Mouse (Mus musculus) liver, adult 2 months (tissue): Measurements from ENCODE around the gene Smoc1. TPM values are rescaled to one million over a fixed set of nuclear protein-coding genes. Genes with fewer than 3 reads are reported as not detected.

Experiments used
- DNase-seq: peaks from one replicate; pipeline ENCODE4 v3.0.0-alpha.2; 2011; ENCODE audit warnings: low read depth, low spot score; ENCODE audit errors: extremely low read depth
- H3K27ac ChIP-seq: fragments of 200-500 bp; replicated peaks from 2 replicates; pipeline ENCODE4 v1.5.1; 2012; ENCODE audit warnings: low read depth, mild to moderate bottlenecking, control low read depth, inconsistent platforms, low read length; ENCODE audit not compliant: insufficient read depth
- H3K27me3 ChIP-seq: fragments of 200-500 bp; 2 replicates; pipeline ENCODE4 v1.6.1; 2012; ENCODE audit warnings: mild to moderate bottlenecking, moderate library complexity, low read length, inconsistent platforms; ENCODE audit not compliant: control insufficient read depth, insufficient read depth
- H3K36me3 ChIP-seq: fragments of 200-500 bp; 2 replicates; pipeline ENCODE4 v1.6.1; 2012; ENCODE audit warnings: low read length, inconsistent platforms; ENCODE audit not compliant: control insufficient read depth, insufficient read depth
- H3K4me1 ChIP-seq: fragments of 200-500 bp; 2 replicates; pipeline ENCODE4 v1.6.1; 2011; ENCODE audit warnings: low read length; ENCODE audit not compliant: control insufficient read depth, insufficient read depth
- H3K4me3 ChIP-seq: fragments of 200-500 bp; 2 replicates; pipeline ENCODE4 v1.5.1; 2011; ENCODE audit warnings: low read depth, mild to moderate bottlenecking, control low read depth, low read length, moderate library complexity; ENCODE audit not compliant: insufficient read depth
- H3K79me2 ChIP-seq: fragments of 200-500 bp; 2 replicates; pipeline ENCODE4 v1.6.1; 2012; ENCODE audit warnings: inconsistent platforms, mild to moderate bottlenecking, low read length, moderate library complexity; ENCODE audit not compliant: control insufficient read depth, insufficient read depth
- H3K9ac ChIP-seq: fragments of 200-500 bp; 2 replicates; pipeline ENCODE4 v1.6.1; 2012; ENCODE audit warnings: low read depth, mild to moderate bottlenecking, control low read depth, inconsistent platforms, low read length
- CTCF ChIP-seq: fragments of 200-500 bp; IDR thresholded peaks from 2 replicates; pipeline ENCODE4 v1.5.1; 2011; ENCODE audit warnings: low read depth, low read length, control low read depth
- POLR2A ChIP-seq: fragments of 200-500 bp; IDR thresholded peaks from 2 replicates; pipeline ENCODE4 v1.6.1; 2011; ENCODE audit warnings: low read length, control low read depth; ENCODE audit not compliant: insufficient read depth; ENCODE audit errors: extremely low read depth
- WGBS: fragments of 180-500 bp; shearing (Covaris S2); methylation state at CpG from one replicate; pipeline ENCODE4 v1.1.7; 2018; 5-methylcytosine and 5-hydroxymethylcytosine counted together
- polyA plus RNA-seq: library from polyadenylated mRNA; depleted of rRNA; stranded (reverse); fragments of >200 nt; gene quantifications from 2 replicates; pipeline ENCODE4 v1.2.3, GENCODE M21; 2012
- total RNA-seq: library from RNA; depleted of rRNA; stranded (reverse); fragments of >200 nt; gene quantifications from 2 replicates; pipeline ENCODE4 v1.2.3, GENCODE M21; 2014

The Smoc1 gene
- total and polyA plus RNA-seq, 2 experiments, result 28.3 to 50.7 TPM

DNA sequence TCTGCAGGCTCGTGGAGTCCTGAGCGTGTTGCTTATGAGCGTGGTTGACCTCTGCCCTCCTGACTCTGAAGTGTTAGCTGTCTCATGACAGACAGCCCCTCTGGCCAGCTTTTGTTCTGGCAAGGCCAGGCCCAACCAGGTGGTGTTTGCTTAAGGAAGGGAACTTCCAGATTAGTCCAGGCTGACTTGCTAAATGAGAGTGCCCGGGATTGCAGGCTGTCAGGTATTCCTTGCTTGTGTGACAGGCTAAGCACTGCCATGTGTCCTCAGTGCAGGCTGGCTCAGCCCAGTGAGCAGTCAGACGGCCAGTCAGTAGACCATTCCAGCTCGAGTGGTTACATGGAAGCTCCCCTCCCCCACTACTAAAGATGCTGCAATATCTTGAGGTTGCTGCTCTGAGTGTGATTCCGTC is 82.0 kb downstream of the Smoc1 start:
- peak; percentile 97 for DNase-seq
- peaks cover 5% of the 10 kb centered on the region; the same call in 1 of the 2 replicates for H3K79me2 ChIP-seq
- peaks cover 9% of the 10 kb centered on the region; the same call in 1 of the 2 replicates for H3K36me3 ChIP-seq
- WGBS, result 21% methylated on average over 7 of the region's 7 CpGs
- TF ChIP-seq POLR2A (no peak), CTCF (no peak)
- no peak overlapping the region for H3K9ac ChIP-seq
- no peak overlapping the region for H3K4me3 ChIP-seq
- no peaks in the 10 kb centered on the region for H3K27me3 ChIP-seq
- peaks cover 18% of the 10 kb centered on the region for H3K4me1 ChIP-seq
- peak overlapping the region; percentile 62 for H3K27ac ChIP-seq

DNA sequence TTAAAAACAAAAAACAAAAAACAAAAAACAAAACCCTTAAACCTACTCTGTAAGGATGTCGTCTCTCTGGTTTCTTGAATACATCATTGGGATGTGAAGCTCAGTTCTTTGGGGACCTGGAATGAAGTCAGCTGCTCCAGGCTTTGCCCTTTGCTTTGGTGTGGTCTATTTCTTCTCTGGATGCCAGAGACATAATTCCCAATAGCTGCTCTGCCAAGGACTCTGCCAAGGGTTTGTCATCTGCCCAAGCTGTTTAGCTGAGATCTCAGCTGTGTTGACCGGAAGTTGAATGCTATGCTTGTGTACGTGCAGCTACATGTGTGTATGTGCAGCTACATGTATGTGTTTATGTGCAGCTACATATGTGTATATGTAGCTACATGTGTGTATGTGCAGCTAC is 83.4 kb downstream of the Smoc1 start:
- 92% methylated on average over 3 of the region's 3 CpGs for WGBS
- Histone ChIP-seq H3K4me1 (peaks cover 18% of the 10 kb centered on the region), H3K27me3 (no peaks in the 10 kb centered on the region), H3K36me3 (peaks cover 9% of the 10 kb centered on the region; the same call in 1 of the 2 replicates), H3K79me2 (peaks cover 8% of the 10 kb centered on the region; the same call in 1 of the 2 replicates), H3K9ac (no peak overlapping the region), H3K27ac (no peak overlapping the region), H3K4me3 (no peak overlapping the region)
- no peak for TF ChIP-seq CTCF
- no peak for TF ChIP-seq POLR2A
- no peak for DNase-seq

DNA sequence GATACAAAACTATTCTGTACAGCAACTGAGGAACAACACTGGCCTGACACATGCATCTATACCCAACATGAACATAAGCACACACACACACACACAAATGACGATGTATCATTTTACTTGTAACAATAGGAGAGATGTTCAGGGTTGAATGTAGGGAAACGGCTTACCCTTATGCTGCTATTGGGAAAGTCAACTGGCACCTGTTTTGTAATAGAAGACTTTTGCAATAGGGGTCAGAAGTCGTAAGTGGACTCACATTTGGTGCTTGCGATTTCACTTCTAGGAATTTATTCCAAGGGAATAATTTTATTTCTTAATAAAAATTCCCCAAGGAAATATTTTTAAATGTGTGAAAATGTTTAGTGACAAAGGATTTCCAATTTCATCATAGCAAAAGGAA is 85.7 kb downstream of the Smoc1 start:
- Histone ChIP-seq H3K4me3 (no peak overlapping the region), H3K27me3 (no peaks in the 10 kb centered on the region), H3K79me2 (peaks cover 8% of the 10 kb centered on the region; the same call in 1 of the 2 replicates), H3K36me3 (peaks cover 3% of the 10 kb centered on the region; the same call in 1 of the 2 replicates), H3K4me1 (peaks cover 17% of the 10 kb centered on the region), H3K9ac (no peak overlapping the region), H3K27ac (no peak overlapping the region)
- no peak for TF ChIP-seq POLR2A
- no peak for TF ChIP-seq CTCF
- DNase-seq, result peak; percentile 89
- WGBS, result 38% methylated on average over 4 of the region's 4 CpGs

- no peak overlapping the region for H3K27ac ChIP-seq
- peaks cover 4% of the 10 kb centered on the region for H3K36me3 ChIP-seq
- no peak for DNase-seq
- TF ChIP-seq CTCF (no peak), POLR2A (no peak)
- H3K4me3 ChIP-seq, result no peak overlapping the region
- no peaks in the 10 kb centered on the region for H3K4me1 ChIP-seq
- no peaks in the 10 kb centered on the region; the same call in 1 of the 2 replicates for H3K79me2 ChIP-seq
- H3K9ac ChIP-seq, result no peak overlapping the region
- H3K27me3 ChIP-seq, result no peaks in the 10 kb centered on the region
Measured at GRCm38 (mm10) chr12:81120301-81120700, 93.7 kb downstream of the Smoc1 start.

DNA sequence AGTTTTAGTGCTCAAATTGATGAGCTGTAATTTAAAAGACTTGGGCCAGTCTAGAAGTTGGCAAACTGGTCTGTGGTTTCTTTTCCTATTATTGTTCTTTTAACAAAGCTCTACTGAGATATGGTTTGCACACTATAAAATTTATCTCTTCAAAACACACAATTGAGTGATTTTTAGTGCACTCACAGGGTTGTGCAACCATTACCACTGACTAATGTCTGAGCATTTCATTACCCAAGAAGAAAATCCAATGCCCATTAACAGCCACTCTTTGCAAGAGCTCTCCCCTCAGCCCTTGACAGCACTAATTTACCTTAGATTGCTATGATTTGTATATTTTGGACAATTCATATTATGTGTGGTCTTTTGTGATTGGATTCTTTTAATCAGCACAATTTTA is 97.2 kb downstream of the Smoc1 start:
- DNase-seq, result no peak
- TF ChIP-seq CTCF (no peak), POLR2A (no peak)
- Histone ChIP-seq H3K36me3 (peaks cover 2% of the 10 kb centered on the region), H3K79me2 (peaks cover 2% of the 10 kb centered on the region; the same call in 1 of the 2 replicates), H3K4me1 (no peaks in the 10 kb centered on the region), H3K27me3 (no peaks in the 10 kb centered on the region), H3K27ac (no peak overlapping the region), H3K9ac (no peak overlapping the region), H3K4me3 (no peak overlapping the region)

DNA sequence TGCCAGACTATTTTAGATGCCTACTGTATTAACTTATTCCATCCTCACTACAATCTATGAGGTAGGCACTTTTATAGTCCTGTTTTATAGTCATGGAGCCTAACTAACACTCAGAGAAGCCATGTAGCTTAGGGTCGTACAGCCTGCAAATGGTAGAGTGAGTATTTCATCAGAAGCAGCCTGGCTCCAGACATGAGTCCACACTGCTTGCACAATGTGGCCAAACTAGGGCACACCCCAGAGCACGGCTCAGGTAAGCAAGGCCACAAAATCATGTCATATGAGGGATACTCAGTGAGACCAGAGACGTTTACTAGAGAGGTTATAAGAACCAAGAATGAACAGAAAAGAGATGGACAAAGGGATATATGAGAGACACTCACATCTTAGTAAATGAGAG is 100.2 kb downstream of the Smoc1 start:
- TF ChIP-seq CTCF (no peak), POLR2A (no peak)
- Histone ChIP-seq H3K79me2 (peaks cover 2% of the 10 kb centered on the region; the same call in 1 of the 2 replicates), H3K9ac (no peak overlapping the region), H3K27me3 (no peaks in the 10 kb centered on the region), H3K36me3 (no peaks in the 10 kb centered on the region; the same call in 1 of the 2 replicates), H3K27ac (no peak overlapping the region), H3K4me3 (no peak overlapping the region), H3K4me1 (no peaks in the 10 kb centered on the region)
- peak; percentile 60 for DNase-seq
- WGBS, result 19% methylated on average over 3 of the region's 3 CpGs
